Mouse (Mus musculus) cerebral cortex, adult 2 months (tissue): ENCODE results near the gene Tln2.

Experiments
- WGBS: fragments of 180-500 bp; shearing (Covaris S2); methylation state at CpG from one replicate; pipeline ENCODE4 v1.1.7; 2018; 5-methylcytosine and 5-hydroxymethylcytosine counted together

Tln2 gene

DNA sequence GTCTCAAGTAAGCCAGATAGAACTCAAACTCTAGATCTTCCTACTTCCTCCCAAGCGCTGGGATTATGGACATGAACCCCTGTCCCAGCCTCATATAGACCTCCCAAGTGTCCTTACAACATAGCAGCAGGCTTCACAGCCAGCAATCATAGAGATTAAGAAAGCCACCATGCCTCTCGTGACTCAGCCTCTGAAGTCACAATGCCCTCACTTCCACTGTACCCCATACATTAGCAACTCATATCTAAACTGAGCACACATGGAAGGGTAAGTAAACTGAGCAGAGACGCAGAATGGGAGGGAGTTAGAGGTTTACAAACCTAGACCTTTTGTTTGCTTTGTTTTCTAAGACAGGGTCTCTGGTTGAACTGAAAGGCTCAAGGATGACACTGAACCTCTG, 13.7 kb downstream of the Tln2 start:
- 94% methylated on average over 3 of the region's 3 CpGs for WGBS

DNA sequence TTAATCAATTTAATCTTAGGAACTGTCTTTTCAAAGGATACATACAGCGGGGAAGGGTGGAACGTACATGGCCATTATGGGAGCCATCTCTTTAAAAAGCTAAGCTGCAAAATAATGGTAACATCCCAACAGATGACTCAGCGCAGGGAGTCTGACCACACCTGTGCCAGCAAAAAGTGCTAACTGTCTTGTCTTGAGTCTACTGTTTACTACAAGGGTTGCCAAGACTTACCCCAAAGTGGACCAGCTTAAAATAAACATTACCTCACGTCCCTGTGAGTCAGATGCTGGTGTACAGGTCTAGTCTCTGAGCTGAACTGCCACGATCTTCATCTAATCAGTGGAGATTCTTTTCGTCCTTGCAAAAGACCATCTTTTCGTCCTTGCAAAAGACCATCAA, 14.7 kb downstream of the Tln2 start:
- WGBS = 83% methylated on average over 7 of the region's 7 CpGs

DNA sequence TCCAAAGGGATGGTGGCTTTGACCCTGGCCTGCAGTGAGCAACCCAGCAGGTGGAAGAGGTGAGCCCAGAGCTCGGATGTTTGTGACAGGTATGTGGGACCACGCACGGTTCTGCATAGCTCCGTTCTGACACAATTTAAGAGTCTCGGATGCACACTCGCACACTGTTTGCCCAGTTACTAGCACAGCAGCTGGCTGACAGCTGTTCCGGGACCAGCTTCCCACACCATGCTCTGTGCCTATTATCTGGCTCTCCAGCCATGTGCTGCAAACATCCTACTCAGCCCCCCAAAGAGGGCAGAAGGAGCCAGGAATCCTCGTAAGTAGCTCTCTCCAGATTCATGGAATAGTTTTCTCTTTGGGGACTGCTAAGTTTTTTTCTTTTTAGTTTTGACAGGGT, 17.6 kb downstream of the Tln2 start:
- WGBS = 85% methylated on average over 8 of the region's 8 CpGs

DNA sequence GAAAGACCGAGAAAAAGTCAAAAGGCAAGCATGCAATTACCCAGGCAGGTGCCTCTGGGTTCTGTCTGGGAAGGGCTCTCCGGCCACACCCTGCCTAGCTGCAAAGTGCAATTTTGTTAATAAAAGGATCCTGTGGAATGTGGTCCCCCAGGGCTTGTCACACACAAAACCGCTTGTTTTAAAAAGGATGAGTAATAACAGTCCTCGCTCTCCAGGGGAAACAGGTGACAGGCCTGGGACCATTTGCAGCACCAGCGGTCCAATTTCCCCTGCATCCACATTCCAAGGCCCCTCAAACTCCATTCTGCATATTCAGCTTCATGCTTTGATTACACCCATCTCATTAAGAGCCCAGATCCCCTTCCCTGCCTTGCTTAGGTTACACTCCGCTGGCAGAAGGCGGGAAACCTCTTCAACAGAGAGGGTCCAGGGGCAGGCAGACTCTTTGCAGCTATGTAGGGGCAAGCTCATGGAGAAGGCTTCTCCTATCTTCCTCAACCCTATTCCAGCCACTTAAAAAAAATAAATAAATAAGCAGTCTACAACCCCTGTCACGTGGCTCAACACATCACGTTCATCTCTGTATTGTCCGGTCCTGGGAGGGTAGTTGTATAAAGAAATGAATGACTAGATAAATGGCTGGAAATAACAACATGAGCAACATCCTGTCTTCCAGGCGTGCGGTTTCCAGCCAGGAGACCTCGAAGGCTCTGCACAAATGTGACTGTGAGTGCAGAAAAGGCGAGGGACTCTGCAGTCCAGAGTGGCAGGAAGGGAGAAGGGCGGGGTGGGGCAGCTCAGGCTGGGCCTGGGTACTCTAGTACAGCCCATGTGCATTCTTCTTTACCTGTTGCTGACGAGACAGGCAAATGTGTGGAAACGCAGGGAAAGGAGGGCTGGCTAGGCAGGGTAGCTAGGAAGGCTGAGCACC, 19.5 kb downstream of the Tln2 start:
- 87% methylated on average over 17 of the region's 17 CpGs for WGBS

DNA sequence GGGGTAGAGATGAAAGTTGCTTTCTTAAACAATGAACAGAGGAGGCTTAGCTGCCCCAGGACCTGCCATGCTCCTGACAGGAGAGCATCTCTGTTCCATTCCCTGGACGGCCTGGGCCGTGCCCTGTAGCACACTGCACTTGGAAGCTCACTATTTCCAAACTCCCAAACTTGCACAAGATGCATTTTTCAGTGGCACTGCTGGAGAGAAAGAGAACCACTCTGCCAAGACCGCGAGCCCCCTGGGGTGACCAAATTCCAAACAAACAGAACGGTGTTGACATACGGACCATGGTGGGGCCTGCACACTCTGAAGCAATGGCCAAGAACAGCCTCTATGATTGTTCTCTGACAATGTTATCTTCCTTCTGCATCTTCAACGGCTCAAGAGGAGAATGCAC, 25.1 kb downstream of the Tln2 start:
- 74% methylated on average over 7 of the region's 7 CpGs for WGBS

DNA sequence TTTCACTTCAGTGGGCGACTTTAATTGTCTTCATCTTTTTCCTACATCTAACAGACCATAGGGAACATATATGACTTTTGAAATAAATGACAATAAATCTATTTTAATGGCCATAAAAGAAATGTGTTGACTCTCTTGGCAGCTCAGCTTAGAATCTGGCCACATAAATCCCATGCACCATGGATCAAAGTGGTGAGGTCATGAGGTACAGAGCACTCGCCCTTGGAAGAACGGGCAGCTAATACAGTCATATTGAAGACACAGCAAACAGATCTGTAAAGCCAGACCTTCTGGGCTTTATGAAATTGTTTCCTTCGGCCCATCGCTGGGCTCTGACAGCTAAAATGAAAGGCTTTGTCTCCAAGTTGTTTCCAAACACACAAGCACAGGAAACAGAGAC, 26.2 kb downstream of the Tln2 start:
- 90% methylated on average over 5 of the region's 5 CpGs for WGBS

DNA sequence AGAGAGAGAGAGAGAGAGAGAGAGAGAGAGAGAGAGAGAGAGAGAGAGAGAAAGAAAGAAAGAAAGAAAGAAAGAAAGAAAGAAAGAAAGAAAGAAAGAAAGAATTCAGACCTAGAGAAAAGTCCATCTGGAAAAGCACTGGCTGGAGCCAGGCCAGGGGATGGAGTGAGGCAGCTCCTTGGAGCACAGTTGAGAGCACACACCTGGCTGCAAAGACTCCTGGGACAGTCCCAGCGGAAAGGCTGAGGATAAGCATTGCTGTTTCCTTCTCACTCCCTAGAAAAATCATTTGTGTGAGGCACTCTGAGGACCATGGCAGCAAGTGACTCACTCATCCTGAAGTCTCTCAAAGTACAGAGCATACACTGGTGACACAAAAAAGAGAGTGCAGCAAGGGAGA, 26.9 kb downstream of the Tln2 start:
- WGBS = 83% methylated on average over 1 of the region's 1 CpGs

DNA sequence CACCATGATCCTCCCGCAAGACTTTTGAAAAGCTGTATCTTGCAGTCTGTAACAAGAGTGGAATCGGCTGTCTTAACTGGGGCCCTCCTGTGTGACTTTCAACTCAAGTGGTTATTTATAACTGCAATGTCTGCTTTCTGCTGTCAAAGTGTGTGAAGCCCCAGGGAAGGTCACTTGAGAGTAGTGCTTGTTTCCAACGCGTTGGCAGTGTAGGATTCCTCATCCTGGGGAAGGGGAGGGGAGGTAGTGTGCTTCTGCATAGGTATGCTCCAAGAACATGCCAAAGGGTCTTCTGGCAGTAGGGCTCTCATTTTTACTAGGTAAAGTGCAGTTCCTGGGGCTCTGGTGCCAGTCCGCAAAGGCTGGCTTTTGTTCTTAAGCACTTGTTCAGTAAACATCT, 29.9 kb downstream of the Tln2 start:
- 84% methylated on average over 5 of the region's 5 CpGs for WGBS

DNA sequence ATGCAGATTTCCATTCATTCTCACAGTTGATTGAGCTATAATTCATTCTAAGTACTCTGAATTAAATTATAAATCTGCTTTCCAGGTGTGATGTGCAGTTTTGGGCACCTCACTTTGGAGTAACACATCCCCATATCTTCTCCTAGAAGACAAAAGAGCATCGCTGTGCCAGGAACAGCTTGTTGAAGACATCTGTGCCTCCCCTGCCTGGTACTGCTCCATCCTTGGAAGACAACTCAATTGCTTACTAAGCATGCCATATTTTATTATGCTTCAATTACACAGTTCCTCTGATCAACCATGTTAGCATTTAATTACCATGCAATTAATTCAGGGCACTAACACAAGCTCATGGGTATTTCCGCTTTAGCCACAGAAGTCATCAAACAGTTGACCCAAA, 31.8 kb downstream of the Tln2 start:
- 82% methylated on average over 2 of the region's 2 CpGs for WGBS

DNA sequence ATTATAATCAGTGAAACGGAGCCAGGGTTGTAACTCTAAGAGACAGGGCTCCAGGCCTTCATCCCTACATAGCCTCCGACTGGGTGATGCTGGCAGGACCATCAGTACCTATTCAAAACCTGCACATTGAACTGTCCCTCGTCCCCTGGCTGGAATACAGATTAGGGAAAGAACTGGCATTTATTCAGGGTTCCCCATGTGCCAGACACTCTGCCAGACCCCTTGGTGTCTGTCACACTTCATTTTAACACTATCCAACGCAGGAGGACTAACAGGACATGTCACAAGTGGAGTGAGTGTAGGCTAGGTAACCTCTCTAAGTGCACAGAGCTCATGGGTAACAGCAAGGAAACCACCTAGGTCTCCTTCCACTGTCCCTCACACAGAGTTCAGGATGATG, 37.8 kb downstream of the Tln2 start:
- WGBS = 81% methylated on average over 4 of the region's 4 CpGs

DNA sequence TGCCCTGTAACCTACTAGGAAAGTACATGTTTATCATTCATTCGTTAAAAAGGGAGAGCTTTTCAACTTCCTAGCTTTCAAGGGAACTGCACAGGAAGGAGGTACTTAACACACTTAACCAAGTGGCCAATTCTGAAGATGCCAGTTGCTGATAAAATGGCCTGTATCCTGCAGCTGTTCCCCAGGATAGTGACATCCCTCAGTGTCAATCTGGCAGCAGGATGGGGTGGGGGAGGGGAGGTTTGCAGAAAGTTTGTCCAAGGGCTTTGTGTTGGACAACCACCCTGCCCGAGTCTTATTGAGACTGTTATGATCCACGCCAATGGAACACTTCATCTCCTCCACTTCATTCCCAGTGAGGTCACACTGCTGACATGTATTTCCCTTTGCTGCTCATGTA, 50.0 kb downstream of the Tln2 start:
- WGBS = 71% methylated on average over 3 of the region's 3 CpGs

DNA sequence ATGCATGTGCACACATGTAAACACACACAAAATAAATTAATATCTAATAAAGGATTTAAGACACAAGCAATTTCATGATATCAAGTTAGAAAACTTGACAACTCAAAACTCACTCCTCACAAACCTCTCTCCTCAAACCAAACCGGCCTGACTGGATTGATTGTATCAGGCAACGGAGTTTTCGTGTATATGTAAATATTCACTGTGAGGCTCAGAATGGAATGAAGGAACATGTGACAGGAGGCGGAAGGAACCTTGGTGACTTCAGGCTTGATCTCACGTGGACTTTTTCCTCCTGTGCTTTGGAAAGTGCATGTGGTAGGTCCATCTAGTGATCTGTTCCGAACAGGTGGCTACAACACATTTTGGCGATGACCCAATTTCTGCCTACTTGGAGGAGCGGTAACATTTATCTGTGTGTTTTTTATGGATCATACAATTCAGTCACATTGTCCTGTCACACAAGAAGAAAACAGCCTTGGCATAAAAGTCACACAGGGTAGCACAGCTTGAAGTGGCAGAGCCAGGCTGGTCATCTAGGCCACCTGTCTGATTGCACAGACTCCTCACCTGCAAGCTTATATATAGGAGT, 54.7 kb downstream of the Tln2 start:
- WGBS = 81% methylated on average over 8 of the region's 8 CpGs

DNA sequence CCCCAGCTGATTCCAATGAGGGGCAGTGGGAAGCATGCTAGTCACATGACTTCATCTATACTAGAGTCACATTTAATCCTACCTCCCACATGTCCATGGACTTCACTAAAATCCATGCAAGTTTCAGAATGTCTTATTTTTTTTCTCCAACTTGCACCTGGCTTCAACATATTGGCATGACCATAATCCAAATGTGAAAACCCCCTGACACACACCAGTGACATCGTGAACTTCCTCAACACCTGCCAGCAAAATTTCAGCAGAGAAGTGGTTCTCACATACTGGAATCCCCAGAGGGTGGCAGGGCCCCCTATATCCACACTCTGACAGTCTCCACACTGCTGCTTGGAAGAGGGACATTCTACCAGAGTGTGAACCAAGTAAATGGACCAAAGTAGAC, 57.7 kb downstream of the Tln2 start:
- WGBS = 80% methylated on average over 1 of the region's 1 CpGs

DNA sequence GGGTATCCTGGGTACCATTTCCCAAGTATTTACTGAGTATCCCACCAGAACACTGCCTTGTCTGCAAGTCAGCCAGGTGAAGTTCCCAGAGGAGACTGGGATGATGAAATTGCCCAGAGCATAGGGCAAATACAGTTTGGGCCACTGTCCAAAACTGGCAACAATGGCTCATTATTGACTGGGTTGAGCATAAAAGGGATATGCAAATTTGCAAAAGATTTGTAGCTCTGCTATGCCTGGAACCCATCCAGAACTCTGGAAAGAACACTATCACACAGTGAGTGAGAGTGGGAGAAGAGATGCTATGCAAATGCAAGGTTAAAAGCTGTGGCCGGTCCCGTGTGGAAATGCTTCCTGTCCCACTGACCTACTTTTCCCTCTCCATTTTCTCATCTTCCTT, 63.1 kb downstream of the Tln2 start:
- 13% methylated on average over 2 of the region's 2 CpGs for WGBS

DNA sequence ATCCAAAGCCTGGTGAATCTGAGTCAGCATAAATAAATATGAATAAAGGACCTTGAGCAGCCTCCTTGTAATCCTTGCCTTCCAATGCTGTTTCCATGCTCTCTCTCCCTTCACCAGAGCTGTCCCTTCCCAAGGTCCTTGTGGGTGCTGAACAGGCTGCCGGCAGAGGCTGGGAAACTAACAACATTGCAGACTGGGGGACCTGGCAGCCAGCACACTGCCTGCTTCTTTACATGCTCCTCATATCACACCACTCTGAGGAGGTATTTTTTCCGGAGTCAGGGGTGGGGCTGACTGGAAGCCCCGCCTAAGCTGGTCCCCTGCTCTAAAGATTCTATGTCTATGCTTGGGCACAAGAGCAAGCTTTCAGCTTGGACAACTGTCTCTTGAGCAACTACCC, 64.2 kb downstream of the Tln2 start:
- WGBS = 42% methylated on average over 3 of the region's 3 CpGs

DNA sequence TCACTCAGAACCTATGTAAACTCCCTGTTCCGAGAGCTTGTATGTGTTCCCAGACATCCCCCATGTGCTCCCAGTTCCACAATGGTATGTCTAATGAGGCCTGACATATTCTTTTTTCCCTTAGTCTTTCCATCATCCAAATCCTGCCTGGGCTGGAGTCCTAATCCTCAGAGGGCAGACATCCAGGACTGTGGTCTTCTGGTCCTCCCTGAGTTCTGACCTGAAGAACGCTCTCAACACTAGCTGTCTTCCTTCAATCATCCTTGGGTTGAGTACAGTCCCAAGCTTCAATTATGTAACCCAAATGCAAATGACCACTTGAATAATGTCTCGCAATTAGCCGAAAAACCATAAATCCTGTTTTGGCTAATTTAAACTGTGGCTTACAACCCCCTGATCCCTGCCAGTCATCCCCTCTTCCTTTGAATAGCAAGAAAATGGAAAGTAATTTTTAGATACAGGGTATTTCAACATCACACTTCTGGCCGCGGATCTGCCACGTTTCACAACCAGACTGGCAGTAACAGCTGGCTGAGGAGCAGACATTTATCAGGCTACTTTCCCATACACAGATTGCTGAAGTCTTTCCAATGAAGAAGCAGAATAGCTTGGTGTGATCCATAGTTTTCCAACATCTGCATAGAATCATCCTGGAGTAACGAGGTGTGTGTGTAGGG, 65.5 kb downstream of the Tln2 start:
- WGBS = 70% methylated on average over 8 of the region's 8 CpGs

DNA sequence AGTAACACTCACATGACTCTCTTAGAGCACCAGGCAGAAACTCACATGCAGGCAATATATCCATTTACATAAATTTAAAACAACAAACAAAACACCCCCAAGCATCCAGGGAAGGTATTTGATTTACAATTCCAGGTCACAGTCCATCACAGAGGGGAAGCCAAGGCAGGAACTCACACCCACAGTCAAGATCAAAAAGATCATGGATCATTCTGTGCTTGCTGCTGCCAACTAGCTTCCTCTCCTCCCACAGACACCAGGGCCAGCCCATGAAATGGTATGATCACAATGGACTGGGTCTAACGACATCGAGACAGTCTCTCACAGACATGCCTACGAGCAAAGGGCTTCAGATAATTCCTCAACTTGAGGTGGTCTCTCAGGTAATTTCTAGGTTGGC, 70.1 kb downstream of the Tln2 start:
- WGBS = 85% methylated on average over 3 of the region's 3 CpGs

DNA sequence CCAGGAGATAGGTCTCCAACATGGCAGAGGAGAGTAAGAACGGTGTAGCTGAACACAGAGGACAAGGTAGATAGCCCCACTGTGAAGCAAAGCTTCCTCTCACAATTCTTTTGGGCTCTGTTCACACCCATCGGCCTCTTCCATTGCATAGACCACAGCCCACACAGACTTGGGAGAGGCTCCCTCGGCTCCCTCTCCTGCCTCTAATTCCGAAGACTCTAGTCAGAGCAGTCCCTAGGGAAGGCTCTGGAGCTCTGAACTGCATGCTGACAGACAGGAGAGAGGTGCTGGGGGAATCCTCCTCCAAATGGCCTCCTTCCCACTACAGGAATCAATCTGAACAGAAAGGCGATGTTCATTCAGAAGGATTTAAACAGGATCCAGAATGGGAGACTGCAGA, 72.9 kb downstream of the Tln2 start:
- 71% methylated on average over 5 of the region's 5 CpGs for WGBS

DNA sequence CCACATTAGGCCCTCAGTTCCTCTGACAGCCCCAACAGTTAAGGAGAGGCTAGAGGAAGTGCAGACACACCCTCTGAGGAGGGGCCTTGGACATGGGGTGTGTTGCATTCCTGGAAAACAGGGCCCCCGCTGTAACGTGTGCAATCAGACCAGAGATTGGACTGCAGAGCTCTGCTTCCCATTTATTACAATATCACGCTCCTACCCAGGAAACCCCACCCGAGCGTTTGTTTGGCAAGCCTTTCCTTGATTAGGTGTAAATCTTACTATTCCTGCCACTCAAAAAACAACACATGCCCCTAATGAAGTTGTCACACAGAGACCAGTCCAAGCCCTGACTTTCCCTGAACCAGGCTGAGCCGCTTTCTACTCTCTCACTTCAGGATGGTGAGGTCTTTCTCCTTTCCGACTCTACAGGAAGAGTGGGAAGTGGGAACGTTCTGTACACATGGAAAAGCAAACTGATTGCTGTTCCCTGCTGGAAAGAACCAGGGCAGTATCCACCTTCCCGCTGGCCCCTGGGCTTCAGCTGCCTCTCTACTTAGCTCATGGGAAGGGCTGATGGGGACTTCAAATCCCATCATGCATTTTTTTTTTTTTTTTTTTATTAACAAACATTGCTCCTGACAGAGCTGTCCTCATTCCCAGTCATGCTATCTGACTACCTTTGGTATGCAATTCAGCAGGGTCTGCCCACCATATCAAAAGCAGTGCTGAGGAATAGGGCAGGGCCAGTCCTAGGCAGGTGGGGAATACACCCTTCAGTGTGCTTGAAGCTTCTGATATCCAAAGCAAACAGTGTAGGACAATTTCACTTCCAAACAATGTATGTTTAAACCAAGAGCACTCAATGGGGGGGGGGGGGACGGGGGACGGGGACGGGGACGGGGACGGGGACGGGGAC, 74.1 kb downstream of the Tln2 start:
- WGBS = 83% methylated on average over 15 of the region's 15 CpGs

DNA sequence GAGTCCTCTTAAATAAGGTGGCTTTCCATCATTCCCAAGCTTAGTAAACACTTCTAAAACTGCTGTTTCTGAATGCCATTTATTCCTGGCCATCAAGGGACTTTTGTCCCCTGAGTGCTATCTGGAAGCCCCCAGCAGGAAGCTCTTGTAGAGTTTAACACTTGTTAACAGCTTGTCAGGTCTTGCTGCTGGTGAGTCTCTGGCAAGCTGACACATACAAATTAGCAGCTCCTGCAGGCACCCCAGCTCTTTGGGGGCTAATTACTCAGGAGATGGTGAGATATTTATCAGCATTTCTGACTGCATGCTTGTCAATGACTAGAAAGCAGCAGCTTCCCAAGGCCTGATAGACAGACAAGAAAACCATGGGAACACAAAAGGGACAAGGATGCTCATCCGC, 77.2 kb downstream of the Tln2 start:
- WGBS = 100% methylated on average over 1 of the region's 1 CpGs

DNA sequence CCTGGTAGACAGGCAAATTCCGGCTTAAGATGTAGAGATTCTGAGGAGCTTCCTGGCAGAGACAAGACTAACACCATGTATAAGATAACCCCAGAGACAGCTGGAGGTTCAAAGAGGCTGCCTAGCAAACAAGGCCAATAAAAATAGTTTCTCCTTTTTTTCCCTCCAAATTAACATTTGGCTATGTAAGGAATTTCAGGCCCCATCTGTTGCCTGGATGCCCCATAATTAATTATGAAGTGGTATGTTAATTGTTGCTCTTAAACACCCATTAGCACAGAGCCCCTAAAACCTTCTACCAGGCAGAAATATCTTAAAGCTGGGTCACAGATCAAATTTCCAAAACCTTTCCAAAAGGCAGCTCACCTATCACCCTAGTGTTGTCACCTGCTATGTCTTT, 77.7 kb downstream of the Tln2 start:
- 74% methylated on average over 1 of the region's 1 CpGs for WGBS

DNA sequence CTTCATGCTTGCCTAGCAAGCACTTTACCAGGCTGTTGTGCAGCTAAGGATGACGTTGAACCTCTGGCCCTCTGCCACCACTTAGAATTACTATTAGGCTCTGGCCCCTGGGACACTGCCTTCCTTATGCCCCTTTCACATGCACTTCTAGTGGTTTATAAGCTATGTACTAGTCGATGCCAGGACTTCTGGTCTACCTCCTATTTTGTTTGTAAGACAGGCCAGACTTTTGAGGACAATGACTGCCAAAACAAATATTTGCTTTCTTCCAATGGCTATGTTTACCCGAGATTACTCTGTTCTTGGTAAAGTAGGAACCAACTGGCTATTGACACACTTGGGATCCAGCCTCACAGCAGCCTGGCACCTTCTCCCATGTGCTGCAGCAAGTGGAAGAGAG, 82.1 kb downstream of the Tln2 start:
- 63% methylated on average over 3 of the region's 3 CpGs for WGBS
